ENCODE assay signal across 25 mouse cellular contexts in genomic region chr1:88299529-88299945, GRCm38 (mm10). TPM values are rescaled to one million over a fixed set of nuclear protein-coding genes. Genes with fewer than 3 reads are reported as not detected.
DNase-seq lines count a peak whose midpoint lies in the region; ATAC-seq lines count a peak whose summit lies in the region.
"Had no signal": no experiment of that assay in that cellular context is flagged by ENCODE, and none has a peak within 500 bp of the region (broad histone marks: within the 10 kb centered on the region; RNA-seq: fewer than 3 reads in every experiment).

No protein-coding gene starts in this region.

- H3K4me1 ChIP-seq in hindbrain, embryonic 11.5 days (replicated peaks; ENCODE audit: control insufficient read depth, insufficient read depth, low read length), result no peaks in the 10 kb centered on the region
- no peaks in the 10 kb centered on the region for H3K4me1 ChIP-seq in hindbrain, embryonic 14.5 days (replicated peaks; ENCODE audit: control insufficient read depth, insufficient read depth, low read length)
- H3K4me1 ChIP-seq in forebrain, embryonic 14.5 days (ENCODE audit: control insufficient read depth, insufficient read depth, low read length), result no peaks in the 10 kb centered on the region
- H3K4me1 ChIP-seq: heart, embryonic 15.5 days; hindbrain, embryonic 13.5 days had no signal

- 82% methylated on average over 2 of the region's 2 CpGs for WGBS in hindbrain, embryonic 11.5 days
- WGBS in hindbrain, embryonic 14.5 days, result 88% methylated on average over 2 of the region's 2 CpGs
- WGBS in forebrain, embryonic 14.5 days, result 86% methylated on average over 2 of the region's 2 CpGs

- H3K4me3 ChIP-seq in hindbrain, embryonic 11.5 days (ENCODE audit: low read depth, low read length), result no peak overlapping the region
- H3K4me3 ChIP-seq in hindbrain, embryonic 14.5 days (replicated peaks; ENCODE audit: low read length), result no peak overlapping the region
- no peak overlapping the region for H3K4me3 ChIP-seq in forebrain, embryonic 14.5 days (ENCODE audit: low read depth, low read length)
- H3K4me3 ChIP-seq: heart, embryonic 15.5 days; hindbrain, embryonic 13.5 days; myocyte had no signal

- no peak overlapping the region for H3K27ac ChIP-seq in hindbrain, embryonic 11.5 days (ENCODE audit: low read depth, low read length)
- H3K27ac ChIP-seq in hindbrain, embryonic 14.5 days, result no peak overlapping the region
- H3K27ac ChIP-seq in forebrain, embryonic 14.5 days (ENCODE audit: low read depth, low read length), result no peak overlapping the region
- H3K27ac ChIP-seq: heart, embryonic 15.5 days; hindbrain, embryonic 13.5 days had no signal

- H3K36me3 ChIP-seq in hindbrain, embryonic 11.5 days (ENCODE audit: control insufficient read depth, insufficient read depth, low read length), result no peaks in the 10 kb centered on the region
- H3K36me3 ChIP-seq in hindbrain, embryonic 14.5 days (replicated peaks; ENCODE audit: control insufficient read depth, insufficient read depth), result no peaks in the 10 kb centered on the region
- no peaks in the 10 kb centered on the region for H3K36me3 ChIP-seq in forebrain, embryonic 14.5 days (ENCODE audit: control insufficient read depth, insufficient read depth, low read length)
- H3K36me3 ChIP-seq: heart, embryonic 15.5 days; hindbrain, embryonic 13.5 days had no signal

- ATAC-seq in hindbrain, embryonic 11.5 days (ENCODE audit: low FRiP score), result no peak
- no peak for ATAC-seq in hindbrain, embryonic 14.5 days (ENCODE audit: low FRiP score)
- ATAC-seq in forebrain, embryonic 14.5 days, result no peak
- ATAC-seq: forebrain, postnatal 0 days had no signal

- H3K9ac ChIP-seq in hindbrain, embryonic 11.5 days (ENCODE audit: low read depth, low read length), result no peak overlapping the region
- no peak overlapping the region for H3K9ac ChIP-seq in hindbrain, embryonic 14.5 days
- no peak overlapping the region for H3K9ac ChIP-seq in forebrain, embryonic 14.5 days (ENCODE audit: low read length)
- H3K9ac ChIP-seq: forebrain, postnatal 0 days; heart, embryonic 15.5 days; hindbrain, embryonic 13.5 days; lung, embryonic 14.5 days had no signal

- DNase-seq in hindbrain, embryonic 11.5 days (ENCODE audit: low spot score), result peak; percentile 2
- no peak for DNase-seq in hindbrain, embryonic 14.5 days (ENCODE audit: low spot score)
- DNase-seq in 416B (ENCODE audit: low read depth) (peak; percentile 3), MN1 (ENCODE audit: low spot score) (peak; percentile 19)
- peak; percentile 3 for DNase-seq in induced T-regulatory cell, adult 2 months (ENCODE audit: low read depth)
- no peak for DNase-seq in adrenal gland, postnatal 36 days
- no peak for DNase-seq in layer of hippocampus, adult 8-10 months (ENCODE audit: low spot score in 2 of 2)
- DNase-seq in forebrain, embryonic 14.5 days (ENCODE audit: low spot score), result no peak
- DNase-seq: adrenal gland, postnatal 10 days; cerebellum, adult 18-20 months; forebrain, postnatal 0 days; kidney, adult 18-20 months; kidney, postnatal 4 days; midbrain, embryonic 14.5 days; right cerebral cortex, postnatal 14 days; thymus, postnatal 4 days had no signal

- no peak overlapping the region for H3K4me2 ChIP-seq in hindbrain, embryonic 11.5 days (replicated peaks; ENCODE audit: low read depth, low read length)
- no peak overlapping the region for H3K4me2 ChIP-seq in hindbrain, embryonic 14.5 days (replicated peaks)
- H3K4me2 ChIP-seq in forebrain, embryonic 14.5 days (ENCODE audit: low read length), result no peak overlapping the region
- H3K4me2 ChIP-seq: heart, embryonic 15.5 days; hindbrain, embryonic 13.5 days; lung, embryonic 14.5 days had no signal

- H3K27me3 ChIP-seq in hindbrain, embryonic 11.5 days (ENCODE audit: control insufficient read depth, insufficient read depth, low read length), result no peaks in the 10 kb centered on the region
- H3K27me3 ChIP-seq in hindbrain, embryonic 14.5 days (ENCODE audit: control insufficient read depth, insufficient read depth, low read length), result no peaks in the 10 kb centered on the region
- no peaks in the 10 kb centered on the region for H3K27me3 ChIP-seq in forebrain, embryonic 14.5 days (replicated peaks; ENCODE audit: control insufficient read depth, insufficient read depth, low read length)
- H3K27me3 ChIP-seq: heart, embryonic 15.5 days; hindbrain, embryonic 13.5 days had no signal

- peaks cover 75% of the 10 kb centered on the region for H3K9me3 ChIP-seq in hindbrain, embryonic 11.5 days (ENCODE audit: control insufficient read depth, low read length)
- peaks cover 91% of the 10 kb centered on the region for H3K9me3 ChIP-seq in hindbrain, embryonic 14.5 days (ENCODE audit: control insufficient read depth, low read length)
- peaks cover 65% of the 10 kb centered on the region for H3K9me3 ChIP-seq in forebrain, embryonic 14.5 days (replicated peaks; ENCODE audit: control insufficient read depth, low read length)

RNA-seq across cellular contexts. Expression of gene Trpm8, which starts 22.1 kb away (rescaled TPM):
- polyA plus RNA-seq in hindbrain, embryonic 11.5 days (2014; fragmentation: Nextera tagmentation; extraction: Ambion mirVana), result not detected in 2 replicates
- polyA plus RNA-seq in hindbrain, embryonic 14.5 days (2014; fragmentation: Nextera tagmentation; extraction: Ambion mirVana), result 0.10 and 0.17 TPM in 2 replicates
- not detected for total RNA-seq in adrenal gland, postnatal 36 days (2021)
- under 1 TPM in 2 of 4 experiments, not detected in 2; 0.09 to 0.22 TPM for total RNA-seq in layer of hippocampus, adult 8-10 months (2022)
- not detected in 2 replicates for polyA plus RNA-seq in forebrain, embryonic 14.5 days (2014; fragmentation: Nextera tagmentation; extraction: Ambion mirVana)
- total RNA-seq: adrenal gland, postnatal 10 days; CH12.LX; common myeloid progenitor, adult 5-6 weeks; gastrocnemius, adult 18-20 months; megakaryocyte progenitor cell, adult 5-6 weeks had no signal
- polyA plus RNA-seq: gonadal fat pad, adult 2 months; heart, embryonic 15.5 days; lung, embryonic 14.5 days had no signal

RNA-seq across cellular contexts. Expression of gene Hjurp, which starts 22.1 kb away (rescaled TPM):
- 126 and 136 TPM in 2 replicates for polyA plus RNA-seq in hindbrain, embryonic 11.5 days (2014; fragmentation: Nextera tagmentation; extraction: Ambion mirVana)
- polyA plus RNA-seq in hindbrain, embryonic 14.5 days (2014; fragmentation: Nextera tagmentation; extraction: Ambion mirVana), result 64.1 and 64.5 TPM in 2 replicates
- total RNA-seq in adrenal gland, postnatal 36 days (2021), result 10 to 100 TPM; 31.0 to 35.9 TPM
- total RNA-seq in layer of hippocampus, adult 8-10 months (2022), result 10 to 100 TPM; 34.5 to 51.6 (median 42.5) TPM
- 64.5 and 76.3 TPM in 2 replicates for polyA plus RNA-seq in forebrain, embryonic 14.5 days (2014; fragmentation: Nextera tagmentation; extraction: Ambion mirVana)

Comparison
In these comparisons a context has a peak if more than half of its experiments do, and no peak if none do; other contexts are left out.
1. DNase-seq: peak in hindbrain, embryonic 11.5 days (single experiment), 416B (single experiment), MN1 (single experiment) and induced T-regulatory cell, adult 2 months (single experiment); none in hindbrain, embryonic 14.5 days (single experiment), adrenal gland, postnatal 36 days (0 of 2), layer of hippocampus, adult 8-10 months (0 of 2) and forebrain, embryonic 14.5 days (single experiment).